Comparison of ENCODE assay signal across 8 mouse cellular contexts in genomic region chr5:147894455-147895076, GRCm38 (mm10). TPM values are rescaled to one million over a fixed set of nuclear protein-coding genes. Genes with fewer than 3 reads are reported as not detected.
DNase-seq lines count a peak whose midpoint lies in the region; ATAC-seq lines count a peak whose summit lies in the region.

TSS of gene Slc46a3 (minus strand) at chr5:147894815.

- H3K4me2 ChIP-seq in heart, embryonic 13.5 days = peak within 1 kb of the TSS; percentile 84
- H3K4me2 ChIP-seq in liver, embryonic 12.5 days = peak within 1 kb of the TSS; percentile 82
- peak within 1 kb of the TSS; percentile 91 for H3K4me2 ChIP-seq in stomach, embryonic 15.5 days

- no peaks in the 10 kb centered on the region for H3K36me3 ChIP-seq in heart, embryonic 13.5 days
- H3K36me3 ChIP-seq in liver, embryonic 12.5 days = peaks cover 6% of the 10 kb centered on the region
- no peaks in the 10 kb centered on the region for H3K36me3 ChIP-seq in stomach, embryonic 15.5 days

- peak; percentile 90 for ATAC-seq in erythroid progenitor cell, adult 5-6 weeks (replicated peaks; ENCODE audit: low FRiP score, poor library complexity, severe bottlenecking)
- ATAC-seq in heart, embryonic 13.5 days (ENCODE audit: extremely low read depth, insufficient number of reproducible peaks, low FRiP score, low TSS enrichment) = peak; percentile 94
- ATAC-seq in liver, embryonic 12.5 days = peak; percentile 95
- ATAC-seq in stomach, embryonic 15.5 days (ENCODE audit: insufficient read depth, low FRiP score, low read depth) = peak; percentile 98

- H3K4me1 ChIP-seq in heart, embryonic 13.5 days = peaks cover 26% of the 10 kb centered on the region
- H3K4me1 ChIP-seq in liver, embryonic 12.5 days = peaks cover 57% of the 10 kb centered on the region
- H3K4me1 ChIP-seq in stomach, embryonic 15.5 days = peaks cover 10% of the 10 kb centered on the region

- peaks cover 3% of the 10 kb centered on the region; the same call in 1 of the 2 replicates for H3K27me3 ChIP-seq in heart, embryonic 13.5 days (replicated peaks)
- peaks cover 3% of the 10 kb centered on the region for H3K27me3 ChIP-seq in liver, embryonic 12.5 days (replicated peaks)
- peaks cover 5% of the 10 kb centered on the region for H3K27me3 ChIP-seq in stomach, embryonic 15.5 days (replicated peaks)

- H3K9me3 ChIP-seq in heart, embryonic 13.5 days = no peaks in the 10 kb centered on the region
- no peaks in the 10 kb centered on the region for H3K9me3 ChIP-seq in liver, embryonic 12.5 days (replicated peaks)
- no peaks in the 10 kb centered on the region for H3K9me3 ChIP-seq in stomach, embryonic 15.5 days

- H3K9ac ChIP-seq in heart, embryonic 13.5 days = peak within 1 kb of the TSS; percentile 85
- H3K9ac ChIP-seq in liver, embryonic 12.5 days = peak within 1 kb of the TSS; percentile 87
- H3K9ac ChIP-seq in stomach, embryonic 15.5 days = peak within 1 kb of the TSS; percentile 33; the same call in 1 of the 2 replicates

- WGBS in heart, embryonic 13.5 days = under 1% methylated on average over 47 of the region's 47 CpGs
- under 1% methylated on average over 47 of the region's 47 CpGs for WGBS in liver, embryonic 12.5 days (ENCODE audit: insufficient replicate concordance)
- WGBS in stomach, embryonic 15.5 days = under 1% methylated on average over 41 of the region's 47 CpGs

- peak within 1 kb of the TSS; percentile 67 for H3K27ac ChIP-seq in heart, embryonic 13.5 days (replicated peaks)
- H3K27ac ChIP-seq in liver, embryonic 12.5 days = peak within 1 kb of the TSS; percentile 89
- peak within 1 kb of the TSS; percentile 59 for H3K27ac ChIP-seq in stomach, embryonic 15.5 days

- H3K4me3 ChIP-seq in heart, embryonic 13.5 days = peak within 1 kb of the TSS; percentile 81
- peak within 1 kb of the TSS; percentile 69 for H3K4me3 ChIP-seq in liver, embryonic 12.5 days
- peak within 1 kb of the TSS; percentile 65 for H3K4me3 ChIP-seq in stomach, embryonic 15.5 days (replicated peaks)

- peak; percentile 94 for DNase-seq in CD4-positive helper T cell, adult 2 months (ENCODE audit: low read depth, low spot score)
- peak; percentile 61 for DNase-seq in brain, embryonic 18.5 days (ENCODE audit: low read depth, low spot score)
- peak; percentile 92 for DNase-seq in kidney, postnatal 10 days
- DNase-seq in natural killer cell, adult 2 months (ENCODE audit: low spot score in 2 of 2) = peak; percentile 94 to 97

RNA-seq across cellular contexts. Expression of gene Slc46a3, which starts in this region (rescaled TPM):
- total RNA-seq in erythroid progenitor cell, adult 5-6 weeks (2015; ENCODE audit: low replicate concordance) = 37.1 and 40.7 TPM in 2 replicates
- total RNA-seq in erythroid progenitor cell, adult 5-6 weeks (2017; ENCODE audit: low replicate concordance) = 18.1 TPM in 2 replicates
- 2.5 and 3.5 TPM in 2 replicates for polyA plus RNA-seq in heart, embryonic 13.5 days (2015; fragmentation: Nextera tagmentation; extraction: Ambion mirVana)
- 10.5 and 10.6 TPM in 2 replicates for polyA plus RNA-seq in liver, embryonic 12.5 days (2016; fragmentation: Nextera tagmentation; extraction: Ambion mirVana)
- polyA plus RNA-seq in stomach, embryonic 15.5 days (2015; fragmentation: Nextera tagmentation; extraction: Ambion mirVana) = 4.7 and 5.7 TPM in 2 replicates

Comparison
In these comparisons a context has a peak if more than half of its experiments do, and no peak if none do; other contexts are left out.
1. Peak in every context shown above with its lines: DNase-seq, ATAC-seq, H3K4me3 ChIP-seq and H3K27ac ChIP-seq.
2. H3K9ac ChIP-seq: peak in every context shown above with its lines; median percentile 87 in liver, embryonic 12.5 days; 85 in heart, embryonic 13.5 days; 33 in stomach, embryonic 15.5 days.